ENCODE assay signal across 9 mouse cellular contexts in the genomic region with DNA sequence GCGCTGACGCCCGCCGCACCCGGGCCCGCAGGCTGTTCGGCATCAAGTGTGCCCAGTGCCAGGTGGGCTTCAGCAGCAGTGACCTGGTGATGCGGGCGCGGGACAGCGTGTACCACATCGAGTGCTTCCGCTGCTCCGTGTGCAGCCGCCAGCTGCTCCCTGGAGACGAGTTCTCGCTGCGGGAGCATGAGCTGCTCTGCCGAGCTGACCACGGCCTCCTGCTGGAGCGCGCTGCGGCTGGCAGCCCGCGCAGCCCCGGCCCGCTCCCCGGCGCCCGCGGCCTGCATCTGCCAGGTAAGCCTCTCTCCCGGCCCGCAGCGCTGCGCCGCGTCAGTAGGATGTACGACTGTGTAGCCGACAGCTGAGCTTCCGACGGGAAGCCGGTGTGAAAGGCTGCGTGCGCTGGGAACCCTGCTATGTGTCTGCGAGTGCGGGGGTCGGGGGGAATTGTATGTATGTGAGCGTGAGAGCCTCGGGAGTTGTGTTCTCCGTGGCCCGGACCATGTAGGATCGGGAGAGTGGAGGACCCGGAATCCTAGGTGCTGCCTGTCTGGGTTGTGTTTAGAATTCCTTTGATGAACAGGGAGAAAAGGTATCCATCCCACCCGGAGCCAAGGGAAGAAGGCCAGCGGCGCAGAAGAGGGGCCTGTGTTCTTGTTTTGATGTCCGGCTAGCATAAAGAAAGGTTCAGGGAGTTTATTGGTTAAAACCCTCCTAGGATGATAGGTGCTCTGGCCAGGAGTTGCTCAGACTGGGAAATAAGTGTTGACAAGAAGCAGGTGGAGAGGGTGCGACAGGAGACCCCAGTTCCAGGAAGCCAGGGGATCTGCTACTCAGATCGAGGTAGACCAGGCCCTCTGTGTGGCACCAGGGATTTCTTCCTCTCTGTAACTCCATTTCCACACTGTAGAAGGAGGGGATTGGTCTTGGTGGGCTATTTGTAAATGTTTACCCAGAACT. TPM values are rescaled to one million over a fixed set of nuclear protein-coding genes. Genes with fewer than 3 reads are reported as not detected.
A peak's percentile ranks its signal among the peaks of the same experiment; 100 is the strongest.
DNase-seq lines count a peak whose midpoint lies in the region; ATAC-seq lines count a peak whose summit lies in the region.
"Had no signal": no experiment of that assay in that cellular context is flagged by ENCODE, and none has a peak within 500 bp of the region (broad histone marks: within the 10 kb centered on the region; RNA-seq: fewer than 3 reads in every experiment).

No protein-coding gene starts in this region.

- ATAC-seq in hindbrain, embryonic 13.5 days (ENCODE audit: low FRiP score), result 0 out of 2 replicates have a peak, but pooled peaks have one; percentile 2
- no peak for ATAC-seq in liver, embryonic 13.5 days (ENCODE audit: low read depth)
- no peak for ATAC-seq in stomach, embryonic 15.5 days (ENCODE audit: insufficient read depth, low FRiP score, low read depth)

- H3K4me1 ChIP-seq in hindbrain, embryonic 13.5 days (replicated peaks), result peaks cover 53% of the 10 kb centered on the region
- H3K4me1 ChIP-seq in liver, embryonic 13.5 days (replicated peaks), result peaks cover 43% of the 10 kb centered on the region
- peaks cover 57% of the 10 kb centered on the region for H3K4me1 ChIP-seq in stomach, embryonic 15.5 days

- under 1% methylated on average over 59 of the region's 59 CpGs for whole genome bisulfite sequencing in hindbrain, embryonic 13.5 days
- WGBS in liver, embryonic 13.5 days (ENCODE audit: insufficient replicate concordance), result 3% methylated on average over 59 of the region's 59 CpGs
- 4% methylated on average over 59 of the region's 59 CpGs for WGBS in stomach, embryonic 15.5 days

- 0 out of 2 replicates have a peak overlapping the region, but pooled peaks have one; percentile 14 for H3K27ac ChIP-seq in hindbrain, embryonic 13.5 days
- no peak overlapping the region for H3K27ac ChIP-seq in liver, embryonic 13.5 days
- no peak overlapping the region for H3K27ac ChIP-seq in stomach, embryonic 15.5 days

- peaks cover 99% of the 10 kb centered on the region for H3K27me3 ChIP-seq in hindbrain, embryonic 13.5 days
- peaks cover 100% of the 10 kb centered on the region for H3K27me3 ChIP-seq in liver, embryonic 13.5 days
- peaks cover 59% of the 10 kb centered on the region for H3K27me3 ChIP-seq in stomach, embryonic 15.5 days (replicated peaks)
- H3K27me3 ChIP-seq: Patski had no signal

- peak overlapping the region; percentile 62 for H3K4me2 ChIP-seq in hindbrain, embryonic 13.5 days
- H3K4me2 ChIP-seq in liver, embryonic 13.5 days, result peak overlapping the region; percentile 63
- peak overlapping the region; percentile 67 for H3K4me2 ChIP-seq in stomach, embryonic 15.5 days

- H3K4me3 ChIP-seq in hindbrain, embryonic 13.5 days, result peak overlapping the region; percentile 39
- H3K4me3 ChIP-seq in liver, embryonic 13.5 days (replicated peaks), result peak overlapping the region; percentile 51
- H3K4me3 ChIP-seq in stomach, embryonic 15.5 days (replicated peaks), result peak overlapping the region; percentile 48

- DNase-seq in kidney, adult 18-20 months, result peak; percentile 43
- DNase-seq in kidney, adult 8-10 months, result no peak
- peak; percentile 44 for DNase-seq in embryo, embryonic 11 days
- DNase-seq in liver, embryonic 13.5 days, result no peak
- DNase-seq in left cerebral cortex, adult 8-10 months (ENCODE audit: low spot score in 2 of 2), result no peak
- no peak for DNase-seq in layer of hippocampus, postnatal 10 days (ENCODE audit: low spot score in 2 of 2)

- H3K36me3 ChIP-seq in hindbrain, embryonic 13.5 days, result no peaks in the 10 kb centered on the region
- no peaks in the 10 kb centered on the region for H3K36me3 ChIP-seq in liver, embryonic 13.5 days
- no peaks in the 10 kb centered on the region for H3K36me3 ChIP-seq in stomach, embryonic 15.5 days

- no peaks in the 10 kb centered on the region for H3K9me3 ChIP-seq in hindbrain, embryonic 13.5 days
- peaks cover 6% of the 10 kb centered on the region; the same call in 1 of the 2 replicates for H3K9me3 ChIP-seq in liver, embryonic 13.5 days (replicated peaks)
- no peaks in the 10 kb centered on the region for H3K9me3 ChIP-seq in stomach, embryonic 15.5 days

- peak overlapping the region; percentile 5 for H3K9ac ChIP-seq in hindbrain, embryonic 13.5 days
- H3K9ac ChIP-seq in liver, embryonic 13.5 days, result no peak overlapping the region
- H3K9ac ChIP-seq in stomach, embryonic 15.5 days, result peak overlapping the region; percentile 16; the same call in 1 of the 2 replicates

RNA-seq across cellular contexts. Expression of a gene that starts 4.2 kb away (rescaled TPM):
- polyA plus RNA-seq in hindbrain, embryonic 13.5 days (2015; fragmentation: Nextera tagmentation; extraction: Ambion mirVana), result 11.3 and 12.2 TPM in 2 replicates
- polyA plus RNA-seq in liver, embryonic 13.5 days (2015; fragmentation: Nextera tagmentation; extraction: Ambion mirVana), result 0.28 and 0.29 TPM in 2 replicates
- polyA plus RNA-seq in stomach, embryonic 15.5 days (2015; fragmentation: Nextera tagmentation; extraction: Ambion mirVana), result 5.7 and 8.1 TPM in 2 replicates
- total RNA-seq in left cerebral cortex, adult 8-10 months (2022), result not detected
- not detected for total RNA-seq in layer of hippocampus, postnatal 10 days (2021)

RNA-seq across cellular contexts. Expression of a gene that starts 30.6 kb away (rescaled TPM):
- polyA plus RNA-seq in hindbrain, embryonic 13.5 days (2015; fragmentation: Nextera tagmentation; extraction: Ambion mirVana), result 95.5 and 104 TPM in 2 replicates
- polyA plus RNA-seq in liver, embryonic 13.5 days (2015; fragmentation: Nextera tagmentation; extraction: Ambion mirVana), result 173 and 203 TPM in 2 replicates
- polyA plus RNA-seq in stomach, embryonic 15.5 days (2015; fragmentation: Nextera tagmentation; extraction: Ambion mirVana), result 247 and 265 TPM in 2 replicates
- 10 to 100 TPM; 40.7 to 41.7 (median 41.1) TPM for total RNA-seq in left cerebral cortex, adult 8-10 months (2022)
- 10 to 100 TPM; 53.2 to 54.7 TPM for total RNA-seq in layer of hippocampus, postnatal 10 days (2021)

Comparison
In these comparisons a context has a peak if more than half of its experiments do, and no peak if none do; other contexts are left out.
1. DNase-seq: peak in kidney, adult 18-20 months (single experiment) and embryo, embryonic 11 days (single experiment); none in kidney, adult 8-10 months (0 of 2), liver, embryonic 13.5 days (single experiment), left cerebral cortex, adult 8-10 months (0 of 2) and layer of hippocampus, postnatal 10 days (0 of 2).
2. Peak in every context shown above with its lines, with median percentiles within 50 percentile points of each other: H3K4me2 ChIP-seq and H3K4me3 ChIP-seq.